Mouse (Mus musculus): ENCODE results near the gene Fam83d. TPM values are rescaled to one million over a fixed set of nuclear protein-coding genes. Genes with fewer than 3 reads are reported as not detected.

Gene Fam83d
- polyA plus RNA-seq, 1 experiment from 2014 or later = 55.1 TPM

DNA sequence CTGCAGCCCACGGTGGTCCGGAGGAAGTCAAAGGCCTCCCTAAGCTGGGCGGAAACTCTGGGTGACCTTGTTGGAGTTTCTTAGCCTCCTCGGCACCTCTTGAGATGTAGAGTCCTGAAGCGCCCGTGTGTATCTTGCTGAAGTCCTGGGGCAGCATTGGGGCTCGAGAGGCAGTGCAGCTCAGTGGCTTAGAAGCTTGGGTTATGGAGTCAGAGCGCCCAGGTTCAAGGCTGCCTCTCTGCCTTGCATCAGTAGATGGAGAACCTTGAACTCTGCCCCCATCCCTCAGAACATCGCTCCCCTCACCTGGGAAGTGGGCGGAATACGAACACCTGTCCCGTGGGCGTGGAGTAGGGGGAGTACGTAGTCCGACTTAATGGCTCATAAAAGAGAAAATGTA, 27.1 kb downstream of the Fam83d start:
- H3K4me3 ChIP-seq (ENCODE audit: low read length) = peak overlapping the region; percentile 82
- ATAC-seq (ENCODE audit: low FRiP score, low TSS enrichment) = no peak
- H3K36me3 ChIP-seq (ENCODE audit: insufficient read depth, low read length) = peaks cover 3% of the 10 kb centered on the region; the same call in 1 of the 2 replicates
- H3K9me3 ChIP-seq (ENCODE audit: low read length) = no peaks in the 10 kb centered on the region
- peak overlapping the region; percentile 63 for H3K4me2 ChIP-seq (replicated peaks; ENCODE audit: low read depth, low read length)
- no peaks in the 10 kb centered on the region for H3K27me3 ChIP-seq (ENCODE audit: insufficient read depth, low read length)
- peak overlapping the region; percentile 83 for H3K9ac ChIP-seq (replicated peaks; ENCODE audit: low read length)
- peak overlapping the region; percentile 79 for H3K27ac ChIP-seq (ENCODE audit: low read length)
- H3K4me1 ChIP-seq (ENCODE audit: insufficient read depth, low read length) = peaks cover 17% of the 10 kb centered on the region
- 7% methylated on average over 15 of the region's 15 CpGs for WGBS

DNA sequence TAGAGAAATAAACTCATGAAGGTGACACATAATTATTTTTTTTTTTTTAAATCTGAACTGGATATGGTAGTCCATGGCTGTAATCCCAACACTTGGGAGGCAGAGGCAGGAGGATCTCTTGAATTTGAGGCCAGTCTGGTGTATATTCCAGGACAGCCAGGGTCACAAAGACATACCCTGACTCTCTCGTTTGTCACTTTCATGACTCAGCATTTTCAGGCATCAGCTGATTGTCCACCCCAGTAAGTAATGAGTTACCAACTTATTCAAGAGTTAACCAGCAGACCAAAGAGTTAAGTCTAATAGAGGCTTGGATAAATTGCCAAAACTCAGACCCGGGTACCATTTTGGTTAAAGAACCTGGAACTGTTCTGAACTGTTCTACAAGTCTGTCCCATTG, 28.0 kb downstream of the Fam83d start:
- H3K36me3 ChIP-seq (ENCODE audit: insufficient read depth, low read length) = peaks cover 3% of the 10 kb centered on the region; the same call in 1 of the 2 replicates
- 80% methylated on average over 2 of the region's 2 CpGs for WGBS
- H3K27ac ChIP-seq (ENCODE audit: low read length) = no peak overlapping the region
- ATAC-seq (ENCODE audit: low FRiP score, low TSS enrichment) = no peak
- no peak overlapping the region; the same call in 1 of the 2 replicates for H3K4me2 ChIP-seq (replicated peaks; ENCODE audit: low read depth, low read length)
- H3K27me3 ChIP-seq (ENCODE audit: insufficient read depth, low read length) = no peaks in the 10 kb centered on the region
- H3K4me1 ChIP-seq (ENCODE audit: insufficient read depth, low read length) = peaks cover 17% of the 10 kb centered on the region
- no peaks in the 10 kb centered on the region for H3K9me3 ChIP-seq (ENCODE audit: low read length)
- no peak overlapping the region for H3K9ac ChIP-seq (replicated peaks; ENCODE audit: low read length)
- H3K4me3 ChIP-seq (ENCODE audit: low read length) = no peak overlapping the region

DNA sequence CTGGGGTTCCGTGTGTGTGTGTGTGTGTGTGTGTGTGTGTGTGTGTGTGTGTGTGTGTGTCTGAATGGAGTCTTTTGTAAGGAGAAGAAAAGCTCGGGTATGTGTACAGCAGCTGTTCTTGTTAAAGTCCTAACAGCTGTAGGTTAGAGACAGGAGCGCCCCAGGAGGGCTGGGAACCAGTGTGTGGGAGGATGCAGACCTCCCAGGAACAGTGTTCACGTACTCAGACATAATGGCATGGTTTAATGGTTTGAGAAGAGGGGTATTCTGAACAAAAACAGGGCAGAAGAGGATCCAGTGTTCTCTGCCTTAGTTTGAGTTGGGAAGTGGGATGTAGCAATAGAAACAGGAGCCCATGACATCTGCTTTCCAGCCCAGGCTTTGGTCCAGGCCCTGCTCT, 31.4 kb downstream of the Fam83d start:
- Histone ChIP-seq H3K27ac (ENCODE audit: low read length) (no peak overlapping the region), H3K4me1 (ENCODE audit: insufficient read depth, low read length) (peaks cover 11% of the 10 kb centered on the region; the same call in 1 of the 2 replicates), H3K4me2 (replicated peaks; ENCODE audit: low read depth, low read length) (no peak overlapping the region), H3K4me3 (ENCODE audit: low read length) (no peak overlapping the region), H3K9ac (replicated peaks; ENCODE audit: low read length) (no peak overlapping the region), H3K36me3 (ENCODE audit: insufficient read depth, low read length) (peaks cover 18% of the 10 kb centered on the region), H3K9me3 (ENCODE audit: low read length) (no peaks in the 10 kb centered on the region), H3K27me3 (ENCODE audit: insufficient read depth, low read length) (no peaks in the 10 kb centered on the region)
- no peak for ATAC-seq (ENCODE audit: low FRiP score, low TSS enrichment)
- WGBS = 22% methylated on average over 4 of the region's 4 CpGs

DNA sequence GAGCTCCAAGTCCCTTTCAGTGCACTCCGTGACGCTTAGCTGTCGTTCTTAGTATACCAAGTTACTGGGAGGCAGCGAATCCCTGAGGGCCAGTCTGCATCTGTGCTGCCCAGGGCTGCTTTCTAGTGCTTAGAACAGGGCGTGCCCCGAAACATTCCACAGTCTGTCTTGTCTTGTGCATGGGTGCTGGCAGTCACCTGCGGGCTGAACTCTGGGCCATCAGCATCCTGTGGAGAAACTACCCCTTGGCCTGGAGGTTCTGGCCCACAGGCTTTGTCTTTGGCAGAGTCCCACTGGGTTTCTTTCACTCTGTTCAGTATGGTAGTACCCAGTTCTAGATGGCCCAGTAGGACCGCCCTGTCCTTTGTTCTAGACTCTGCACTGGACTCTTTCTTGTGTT, 32.9 kb downstream of the Fam83d start:
- Histone ChIP-seq H3K4me2 (replicated peaks; ENCODE audit: low read depth, low read length) (no peak overlapping the region), H3K27me3 (ENCODE audit: insufficient read depth, low read length) (no peaks in the 10 kb centered on the region), H3K36me3 (ENCODE audit: insufficient read depth, low read length) (peaks cover 18% of the 10 kb centered on the region), H3K9ac (replicated peaks; ENCODE audit: low read length) (no peak overlapping the region), H3K4me3 (ENCODE audit: low read length) (no peak overlapping the region), H3K4me1 (ENCODE audit: insufficient read depth, low read length) (0 out of 2 replicates have a peak, but pooled peaks cover 4% of the 10 kb centered on the region), H3K9me3 (ENCODE audit: low read length) (no peaks in the 10 kb centered on the region), H3K27ac (ENCODE audit: low read length) (no peak overlapping the region)
- no peak for ATAC-seq (ENCODE audit: low FRiP score, low TSS enrichment)
- 94% methylated on average over 8 of the region's 8 CpGs for WGBS

DNA sequence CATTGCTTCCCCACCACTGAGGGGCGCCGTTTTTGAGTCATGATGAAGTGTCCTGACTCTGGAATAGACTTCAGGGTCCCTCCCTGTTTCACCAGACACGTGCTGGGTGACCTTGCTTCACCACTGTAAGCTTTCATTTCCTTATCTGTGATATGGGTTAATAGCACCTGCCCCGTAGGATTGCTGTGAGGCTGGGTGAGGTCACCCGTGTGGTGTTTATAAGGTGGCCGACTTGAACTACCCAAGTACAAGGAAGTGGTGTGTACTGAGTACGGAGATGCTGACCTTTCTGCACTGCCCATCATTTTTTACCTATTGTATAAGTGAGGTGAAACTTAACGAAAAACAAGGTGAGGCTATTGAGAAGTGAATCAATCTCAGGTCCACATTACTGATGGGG, 35.7 kb downstream of the Fam83d start:
- Histone ChIP-seq H3K9me3 (ENCODE audit: low read length) (no peaks in the 10 kb centered on the region), H3K36me3 (ENCODE audit: insufficient read depth, low read length) (peaks cover 18% of the 10 kb centered on the region), H3K4me2 (replicated peaks; ENCODE audit: low read depth, low read length) (no peak overlapping the region), H3K9ac (replicated peaks; ENCODE audit: low read length) (no peak overlapping the region), H3K27ac (ENCODE audit: low read length) (no peak overlapping the region), H3K27me3 (ENCODE audit: insufficient read depth, low read length) (no peaks in the 10 kb centered on the region), H3K4me3 (ENCODE audit: low read length) (no peak overlapping the region), H3K4me1 (ENCODE audit: insufficient read depth, low read length) (0 out of 2 replicates have a peak, but pooled peaks cover 3% of the 10 kb centered on the region)
- no peak for ATAC-seq (ENCODE audit: low FRiP score, low TSS enrichment)
- 89% methylated on average over 8 of the region's 8 CpGs for WGBS

DNA sequence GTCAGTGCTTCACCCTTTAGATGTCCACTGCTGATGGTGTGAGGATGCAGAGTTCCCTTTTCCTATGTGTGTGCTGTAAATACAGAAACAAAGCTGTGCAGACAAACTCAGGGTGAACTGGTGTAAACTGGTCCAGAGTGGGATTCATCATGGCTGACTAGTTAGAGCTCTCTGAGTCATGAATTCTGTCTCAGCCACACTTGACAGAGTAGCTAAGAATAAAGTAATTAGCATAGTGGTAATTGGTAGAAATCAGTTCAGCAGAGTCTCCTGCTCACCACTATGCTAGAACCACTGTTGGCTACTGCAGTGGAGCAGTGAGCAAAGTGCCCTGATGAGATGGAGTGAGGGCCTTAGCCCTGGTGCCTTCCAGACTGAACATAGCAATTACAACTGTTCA, 47.8 kb downstream of the Fam83d start:
- Histone ChIP-seq H3K27ac (ENCODE audit: low read length) (no peak overlapping the region), H3K4me1 (ENCODE audit: insufficient read depth, low read length) (no peaks in the 10 kb centered on the region), H3K27me3 (ENCODE audit: insufficient read depth, low read length) (no peaks in the 10 kb centered on the region), H3K4me2 (replicated peaks; ENCODE audit: low read depth, low read length) (no peak overlapping the region), H3K36me3 (ENCODE audit: insufficient read depth, low read length) (peaks cover 27% of the 10 kb centered on the region), H3K4me3 (ENCODE audit: low read length) (no peak overlapping the region), H3K9ac (replicated peaks; ENCODE audit: low read length) (no peak overlapping the region), H3K9me3 (ENCODE audit: low read length) (no peaks in the 10 kb centered on the region)
- no peak for ATAC-seq (ENCODE audit: low FRiP score, low TSS enrichment)

DNA sequence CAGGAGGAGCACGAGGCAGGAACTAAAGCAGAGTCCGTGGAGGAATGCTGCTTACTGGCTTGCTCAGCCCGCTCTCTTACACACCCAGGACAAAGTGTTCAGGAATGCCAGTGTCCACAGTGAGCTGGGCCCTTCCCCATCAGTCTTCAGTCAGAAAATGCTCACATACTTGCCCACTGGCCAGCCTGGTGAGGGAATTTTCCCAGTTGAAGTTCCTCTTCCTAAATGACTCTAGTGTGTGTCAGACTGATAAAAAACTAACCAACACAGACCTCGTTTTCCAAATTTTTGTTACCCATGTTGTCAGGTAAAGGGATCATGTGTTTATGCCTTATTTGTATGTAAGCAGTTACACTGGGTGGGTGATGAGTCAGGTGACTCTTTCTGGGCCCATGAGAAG, 48.3 kb downstream of the Fam83d start:
- Histone ChIP-seq H3K27me3 (ENCODE audit: insufficient read depth, low read length) (no peaks in the 10 kb centered on the region), H3K4me2 (replicated peaks; ENCODE audit: low read depth, low read length) (no peak overlapping the region), H3K36me3 (ENCODE audit: insufficient read depth, low read length) (peaks cover 30% of the 10 kb centered on the region), H3K9ac (replicated peaks; ENCODE audit: low read length) (no peak overlapping the region), H3K4me1 (ENCODE audit: insufficient read depth, low read length) (no peaks in the 10 kb centered on the region), H3K27ac (ENCODE audit: low read length) (no peak overlapping the region), H3K9me3 (ENCODE audit: low read length) (no peaks in the 10 kb centered on the region), H3K4me3 (ENCODE audit: low read length) (no peak overlapping the region)
- WGBS = 90% methylated on average over 4 of the region's 4 CpGs
- no peak for ATAC-seq (ENCODE audit: low FRiP score, low TSS enrichment)

DNA sequence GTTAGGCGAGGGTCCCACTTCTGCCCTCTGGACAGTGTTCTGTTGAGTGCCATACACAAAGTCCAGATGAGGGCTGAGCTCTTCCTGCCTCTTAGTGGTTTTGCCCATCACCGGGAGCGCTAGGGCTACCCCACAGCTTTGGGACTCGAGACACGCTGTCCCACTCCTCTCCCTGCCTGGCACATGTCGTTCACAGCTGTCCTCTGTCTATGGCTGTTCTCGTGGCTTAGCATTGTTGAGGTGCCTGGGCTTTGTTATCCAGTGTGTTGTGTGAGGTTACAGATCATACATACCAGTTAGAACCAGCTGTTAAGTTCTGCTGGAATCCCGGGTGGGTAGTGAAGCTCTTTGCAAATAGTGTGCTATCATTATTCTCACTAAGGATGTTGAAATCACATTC, 49.8 kb downstream of the Fam83d start:
- Histone ChIP-seq H3K27me3 (ENCODE audit: insufficient read depth, low read length) (no peaks in the 10 kb centered on the region), H3K36me3 (ENCODE audit: insufficient read depth, low read length) (peaks cover 32% of the 10 kb centered on the region), H3K27ac (ENCODE audit: low read length) (no peak overlapping the region), H3K4me1 (ENCODE audit: insufficient read depth, low read length) (no peaks in the 10 kb centered on the region), H3K9me3 (ENCODE audit: low read length) (no peaks in the 10 kb centered on the region), H3K9ac (replicated peaks; ENCODE audit: low read length) (no peak overlapping the region), H3K4me3 (ENCODE audit: low read length) (no peak overlapping the region), H3K4me2 (replicated peaks; ENCODE audit: low read depth, low read length) (no peak overlapping the region)
- no peak for ATAC-seq (ENCODE audit: low FRiP score, low TSS enrichment)
- WGBS = 90% methylated on average over 8 of the region's 8 CpGs

DNA sequence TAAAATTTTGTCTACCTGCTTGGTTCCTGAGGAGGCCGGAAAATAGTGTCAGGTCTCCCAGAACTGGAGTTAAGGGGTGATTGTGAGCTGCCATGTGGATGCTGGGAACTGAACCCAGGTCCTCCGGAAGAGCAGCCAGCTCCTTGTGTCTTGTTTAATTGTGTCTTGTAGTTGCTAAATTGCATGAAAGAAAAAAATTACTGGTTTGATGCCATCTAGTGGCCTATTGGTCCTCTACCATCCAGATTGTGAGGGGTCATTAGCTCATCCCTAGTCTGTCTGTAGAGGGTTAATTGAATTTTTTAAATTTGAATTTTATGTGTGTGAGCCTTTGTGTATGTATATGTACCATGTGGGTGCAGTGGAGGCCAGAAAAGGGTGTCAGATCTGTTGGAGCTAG, 60.2 kb downstream of the Fam83d start:
- H3K27me3 ChIP-seq (ENCODE audit: insufficient read depth, low read length) = no peaks in the 10 kb centered on the region
- no peaks in the 10 kb centered on the region for H3K9me3 ChIP-seq (ENCODE audit: low read length)
- H3K4me2 ChIP-seq (replicated peaks; ENCODE audit: low read depth, low read length) = no peak overlapping the region
- WGBS = 91% methylated on average over 2 of the region's 2 CpGs
- no peak for ATAC-seq (ENCODE audit: low FRiP score, low TSS enrichment)
- no peak overlapping the region for H3K9ac ChIP-seq (replicated peaks; ENCODE audit: low read length)
- H3K27ac ChIP-seq (ENCODE audit: low read length) = no peak overlapping the region
- H3K4me1 ChIP-seq (ENCODE audit: insufficient read depth, low read length) = no peaks in the 10 kb centered on the region
- H3K4me3 ChIP-seq (ENCODE audit: low read length) = no peak overlapping the region
- peaks cover 49% of the 10 kb centered on the region for H3K36me3 ChIP-seq (ENCODE audit: insufficient read depth, low read length)

DNA sequence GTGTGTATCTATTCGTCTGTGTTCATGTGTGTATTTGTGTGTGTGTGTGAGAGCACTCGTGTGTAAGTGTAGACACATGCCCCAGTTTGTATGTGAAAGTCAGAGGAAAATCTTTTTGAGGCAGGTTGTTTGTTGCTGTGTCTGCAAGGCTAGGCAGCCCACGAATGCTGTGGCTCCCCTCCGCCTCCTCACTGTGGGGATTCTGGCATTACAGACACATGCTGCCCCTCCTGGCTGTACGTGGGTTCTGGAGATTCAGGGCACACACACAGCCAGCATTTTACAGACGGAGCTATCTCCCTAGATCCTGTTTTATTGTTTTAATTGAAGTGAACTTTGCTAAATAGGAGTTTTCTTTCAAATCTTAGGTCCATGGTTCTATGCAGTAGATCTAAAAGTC, 61.9 kb downstream of the Fam83d start:
- H3K9me3 ChIP-seq (ENCODE audit: low read length) = no peaks in the 10 kb centered on the region
- 84% methylated on average over 6 of the region's 6 CpGs for WGBS
- H3K4me3 ChIP-seq (ENCODE audit: low read length) = no peak overlapping the region
- no peak overlapping the region for H3K4me2 ChIP-seq (replicated peaks; ENCODE audit: low read depth, low read length)
- H3K27ac ChIP-seq (ENCODE audit: low read length) = no peak overlapping the region
- peaks cover 50% of the 10 kb centered on the region for H3K36me3 ChIP-seq (ENCODE audit: insufficient read depth, low read length)
- H3K27me3 ChIP-seq (ENCODE audit: insufficient read depth, low read length) = no peaks in the 10 kb centered on the region
- ATAC-seq (ENCODE audit: low FRiP score, low TSS enrichment) = no peak
- H3K9ac ChIP-seq (replicated peaks; ENCODE audit: low read length) = no peak overlapping the region
- H3K4me1 ChIP-seq (ENCODE audit: insufficient read depth, low read length) = no peaks in the 10 kb centered on the region
